Mouse (Mus musculus) C2C12 (cell line): ENCODE measurements around the gene Zfp580.

Source experiments
- CEBPB ChIP-seq: IDR thresholded peaks from one replicate; pipeline ENCODE4 v1.6.1; 2011; ENCODE audit warnings: low read depth, mild to moderate bottlenecking, control low read depth, moderate library complexity
- CTCF ChIP-seq: IDR thresholded peaks from one replicate; pipeline ENCODE4 v1.5.1; 2011; ENCODE audit not compliant: control insufficient read depth, insufficient read depth, insufficient read length
- FOSL1 ChIP-seq: IDR thresholded peaks from one replicate; pipeline ENCODE4 v1.8.0; 2011; ENCODE audit warnings: mild to moderate bottlenecking, low read length; ENCODE audit not compliant: poor library complexity, insufficient read depth, severe bottlenecking
- MAX ChIP-seq: IDR thresholded peaks from one replicate; pipeline ENCODE4 v1.6.1; 2011; ENCODE audit warnings: mild to moderate bottlenecking, control low read depth
- MYOD1 ChIP-seq: IDR thresholded peaks from one replicate; pipeline ENCODE4 v1.6.1; 2011; ENCODE audit warnings: low read depth; ENCODE audit not compliant: control insufficient read depth, insufficient read length
- MYOG ChIP-seq: IDR thresholded peaks from one replicate; pipeline ENCODE4 v1.6.1; 2011; ENCODE audit not compliant: control insufficient read depth, insufficient read length; ENCODE audit errors: extremely low read depth
- USF1 ChIP-seq: IDR thresholded peaks from one replicate; pipeline ENCODE4 v1.6.1; 2011; ENCODE audit warnings: low read depth, mild to moderate bottlenecking, control low read depth, moderate library complexity

GRCm38 (mm10) chr7:5035628-5036027, 15.7 kb upstream of the Zfp580 start:
- TF ChIP-seq CTCF (no peak), MAX (no peak), USF1 (no peak), MYOD1 (no peak), MYOG (no peak), FOSL1 (no peak), CEBPB (no peak)
